Mouse (Mus musculus) kidney, adult 11 months (tissue): ENCODE results near the gene Kremen2.

ENCODE experiments used
- DNase-seq: peaks from one replicate; pipeline ENCODE4 v3.0.0; 2022

Kremen2 gene

GRCm38 (mm10) chr17:23758801-23759200 lies 13.2 kb upstream of the Kremen2 start:
- DNase-seq = no peak

DNA sequence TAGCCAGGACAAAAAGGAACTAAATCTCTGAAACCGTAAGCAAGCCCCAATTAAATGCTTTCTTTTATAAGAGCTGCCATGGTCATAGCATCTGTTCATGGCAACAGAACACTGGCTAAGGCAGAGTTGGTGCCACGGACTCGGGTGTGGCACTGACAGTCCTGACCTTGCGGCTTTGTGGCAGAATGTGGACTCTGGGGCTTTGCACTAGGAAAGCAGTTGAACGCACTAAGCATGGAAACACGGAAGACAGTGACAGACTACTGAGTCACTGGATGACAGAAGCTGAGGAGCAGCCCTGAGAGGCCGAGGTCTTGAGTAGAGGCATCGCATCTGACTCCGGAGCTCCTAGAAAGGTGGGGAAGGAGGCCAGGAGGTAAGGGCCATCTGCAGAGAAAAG lies 11.9 kb upstream of the Kremen2 start:
- DNase-seq = no peak

- DNase-seq = peak; percentile 35
Measured at GRCm38 (mm10) chr17:23755689-23756088, 10.1 kb upstream of the Kremen2 start.

DNA sequence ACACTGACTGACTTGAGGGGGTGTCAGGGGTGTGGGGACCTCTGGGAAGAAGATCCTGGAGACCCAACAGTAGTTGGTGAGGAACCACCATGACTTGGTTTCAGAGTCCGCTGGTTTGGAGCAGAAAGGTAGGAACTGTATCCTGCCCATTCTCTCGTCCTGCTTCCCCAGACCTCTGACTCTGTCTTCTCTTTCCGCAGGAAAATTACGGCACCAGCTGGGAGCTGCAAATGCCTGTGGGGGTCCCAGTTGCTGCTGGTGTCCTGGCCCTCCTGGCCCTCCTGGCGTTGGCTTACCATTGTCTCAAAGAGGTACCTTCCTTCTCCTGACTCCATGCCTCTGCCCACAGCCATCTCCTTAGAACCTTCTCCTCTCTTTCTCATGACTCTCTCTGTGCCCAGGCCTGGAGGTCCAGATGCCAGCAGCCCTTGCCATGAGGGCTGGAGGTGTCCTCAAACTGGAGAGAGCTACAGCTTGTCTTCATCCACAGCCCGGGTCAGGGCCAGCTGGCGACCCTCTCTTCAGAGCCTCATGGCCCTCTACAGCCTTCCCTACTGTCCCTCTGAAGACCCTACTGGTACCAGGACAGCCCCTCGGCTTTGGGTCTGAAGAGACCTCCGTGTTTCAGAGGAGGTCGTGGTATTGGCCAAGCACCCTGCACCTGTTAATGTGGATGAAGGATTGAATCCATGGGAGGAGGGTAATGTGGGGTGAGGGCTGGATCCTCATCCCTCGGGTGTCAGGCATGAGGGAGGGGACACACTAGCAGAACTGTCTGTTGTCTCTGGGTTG lies 4.0 kb upstream of the Kremen2 start:
- DNase-seq = no peak

DNA sequence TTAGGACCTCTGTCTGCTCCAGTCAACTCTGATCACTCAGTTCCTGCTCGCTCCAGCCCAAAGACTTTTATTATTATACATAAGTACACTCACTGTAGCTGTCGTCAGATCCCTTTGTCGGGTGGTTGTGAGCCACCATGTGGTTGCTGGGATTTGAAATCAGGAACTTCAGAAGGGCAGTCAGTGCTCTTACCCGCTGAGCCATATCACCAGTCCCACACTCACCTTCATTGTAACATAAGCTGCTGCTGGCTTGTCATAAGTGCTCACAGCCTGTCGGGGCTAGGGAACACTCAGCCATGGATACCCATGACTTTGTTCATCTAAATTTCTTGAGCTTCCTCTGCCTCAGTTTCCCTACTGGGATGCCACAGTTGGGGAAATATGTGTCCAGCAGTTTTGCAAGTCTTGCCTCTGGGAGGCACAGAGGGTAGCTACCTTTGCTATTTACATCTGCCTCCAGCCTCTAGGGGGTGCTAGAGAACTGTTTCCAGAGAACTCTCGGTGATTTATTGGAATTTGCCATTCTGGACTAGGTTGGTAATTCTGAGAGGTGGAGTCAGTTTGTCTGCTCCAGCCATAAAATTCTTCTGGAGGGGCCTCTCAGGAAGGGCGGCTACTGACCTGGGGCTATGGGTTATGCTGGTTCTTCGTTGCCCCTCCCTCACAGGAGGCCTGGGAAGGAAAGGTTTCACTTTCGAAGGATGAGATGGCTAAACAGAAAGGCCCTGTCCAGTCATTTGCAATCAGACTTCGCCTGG lies 3.2 kb upstream of the Kremen2 start:
- peak; percentile 76 for DNase-seq

DNA sequence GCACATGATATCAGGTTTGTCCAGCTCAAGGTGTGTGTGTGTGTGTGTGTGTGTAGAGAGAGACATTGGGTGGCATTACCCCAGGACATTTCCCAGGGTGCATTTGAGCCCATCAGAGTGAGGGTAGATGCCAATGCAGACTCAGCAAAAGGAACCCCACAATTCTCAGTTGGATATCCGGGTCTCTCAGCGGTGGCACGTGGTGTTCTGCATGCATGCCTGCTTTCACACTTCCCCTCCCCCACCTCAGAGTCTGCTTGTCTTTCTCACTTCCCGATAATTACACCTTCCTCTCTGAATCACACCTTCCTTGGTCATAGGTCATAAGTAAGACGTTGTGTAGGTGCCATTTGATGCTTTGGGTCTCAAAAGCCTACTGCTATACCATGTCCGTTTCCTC lies 2.4 kb upstream of the Kremen2 start:
- no peak for DNase-seq

- no peak for DNase-seq
Measured at GRCm38 (mm10) chr17:23747471-23747870, 1.8 kb upstream of the Kremen2 start.

- DNase-seq = no peak
Measured at GRCm38 (mm10) chr17:23746767-23747166, 1.1 kb upstream of the Kremen2 start.

DNA sequence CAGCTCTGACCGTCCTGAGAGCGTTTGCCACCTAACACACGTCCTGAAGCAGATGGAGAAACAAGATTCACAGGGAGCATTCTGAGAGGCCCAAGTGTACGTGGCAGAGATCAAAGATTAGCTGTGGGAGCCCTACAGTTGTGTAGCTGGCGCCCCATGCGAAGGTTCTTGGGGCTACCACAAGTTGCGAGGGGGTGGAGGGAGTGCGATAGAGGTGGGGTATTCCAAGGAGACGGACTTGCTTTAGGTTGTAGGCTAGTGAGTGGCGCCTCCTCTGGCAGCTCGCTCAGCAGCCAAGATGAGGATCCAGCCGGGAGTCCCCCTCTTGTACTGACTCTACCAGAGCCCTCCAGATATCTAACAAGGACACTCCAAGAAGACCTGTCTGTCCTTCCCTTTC lies 678 bp upstream of the Kremen2 start:
- DNase-seq = no peak

DNA sequence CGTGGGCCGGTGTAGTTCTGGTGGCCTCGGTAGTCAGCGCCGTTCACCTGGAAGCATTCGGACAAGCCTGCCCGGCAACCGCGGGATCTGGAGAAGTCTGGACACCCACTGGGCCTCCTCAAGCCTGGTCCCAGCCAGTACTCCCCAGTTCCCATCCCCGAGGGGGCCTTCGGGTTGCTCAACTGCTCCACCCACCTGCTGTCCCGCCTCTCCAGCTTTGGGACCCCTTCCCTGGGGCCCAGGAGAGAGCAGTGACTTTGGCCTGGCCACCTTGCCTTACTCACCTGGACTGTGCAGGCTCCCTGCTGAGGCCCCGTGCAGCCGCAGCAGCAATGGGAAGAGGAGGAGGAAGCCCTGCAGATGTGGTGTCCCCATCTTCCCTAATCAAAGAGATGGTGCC lies 982 bp downstream of the Kremen2 start:
- DNase-seq = no peak

GRCm38 (mm10) chr17:23744076-23744475 lies 1.6 kb downstream of the Kremen2 start:
- DNase-seq = no peak

DNA sequence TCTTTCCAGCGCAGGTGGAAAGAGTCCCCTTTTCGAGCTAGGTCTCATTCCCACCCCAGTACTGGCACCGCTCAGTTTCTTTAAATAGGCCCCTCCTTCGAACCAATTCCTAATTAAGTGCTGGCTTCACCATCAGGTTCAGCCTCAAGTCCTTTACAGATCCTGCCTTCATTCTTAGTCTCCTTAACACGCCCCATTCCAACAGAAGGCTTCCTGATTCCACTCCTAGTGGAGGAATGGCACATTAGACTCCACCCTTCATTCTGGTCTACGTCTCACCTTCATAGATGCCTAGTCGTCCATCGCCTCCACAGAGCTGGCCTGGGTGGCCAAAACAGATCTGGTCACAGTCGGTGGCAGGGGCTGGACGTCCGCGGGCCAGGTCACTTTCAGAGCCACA lies 2.7 kb downstream of the Kremen2 start:
- DNase-seq = no peak

GRCm38 (mm10) chr17:23742210-23742793 lies 3.3 kb downstream of the Kremen2 start:
- no peak for DNase-seq

DNA sequence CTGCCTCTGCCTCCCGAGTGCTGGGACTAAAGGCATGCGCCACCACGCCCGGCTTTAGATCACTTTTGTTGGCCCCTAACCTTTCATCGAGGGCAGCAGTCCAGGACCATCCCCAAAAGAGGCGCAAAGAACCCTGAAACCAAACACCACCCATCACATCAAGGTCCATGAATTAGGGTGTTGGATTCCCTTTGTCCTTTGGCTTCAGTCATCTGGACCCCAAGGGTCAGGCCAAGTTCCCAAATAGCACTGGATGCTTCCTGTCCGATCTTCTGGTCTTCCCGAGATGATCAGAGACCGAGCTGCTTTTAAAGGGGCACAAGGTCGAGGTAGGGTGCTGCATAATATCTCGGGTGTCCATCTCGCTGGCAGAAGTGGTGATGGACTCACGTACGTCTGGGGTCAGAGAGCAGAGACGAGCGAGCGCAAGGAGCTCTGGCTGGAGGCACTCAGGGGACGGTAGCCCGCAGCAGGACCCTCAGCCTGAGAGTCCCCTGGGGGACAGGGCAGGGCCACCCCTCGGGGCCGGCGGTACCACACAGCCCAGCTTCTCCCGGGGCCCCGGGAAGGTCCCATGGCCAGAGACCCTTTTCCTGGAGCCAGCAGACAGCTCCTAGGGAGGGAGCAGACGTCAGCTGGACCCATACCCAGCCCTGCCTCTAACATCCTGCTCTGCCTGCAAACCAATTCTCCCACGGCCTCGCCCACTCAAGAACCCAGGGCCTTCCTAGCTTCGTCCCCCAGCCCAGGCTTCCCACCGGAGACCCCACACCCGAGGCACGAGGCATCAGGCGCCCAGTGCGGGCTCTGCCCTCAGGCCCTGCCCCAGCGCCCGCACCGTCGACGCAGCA lies 4.0 kb downstream of the Kremen2 start:
- DNase-seq = no peak

DNA sequence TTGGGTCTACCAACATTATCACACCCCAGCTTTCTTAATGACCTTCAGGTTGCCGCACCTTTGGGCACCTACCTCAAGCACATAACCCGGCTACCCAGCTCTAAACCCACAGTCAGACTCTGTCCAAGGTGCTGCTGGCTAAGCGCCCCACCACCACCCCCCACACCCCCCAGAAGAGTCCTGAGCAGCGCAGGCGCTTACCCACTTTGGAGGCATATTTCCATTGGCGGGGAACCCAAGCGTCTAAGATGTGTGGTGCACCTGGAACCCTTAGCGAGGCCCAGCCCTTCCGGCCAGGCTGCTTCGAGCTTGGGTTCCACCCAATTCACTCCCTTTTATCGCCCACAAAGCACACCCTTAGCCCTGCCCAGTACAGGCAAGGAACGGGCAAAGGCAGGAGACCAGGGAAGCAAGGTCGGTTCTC lies 5.0 kb downstream of the Kremen2 start, which contains the start of gene Paqr4:
Paqr4 (minus strand) TSS at position 270 of the 424 bp plus-strand sequence.
- DNase-seq = no peak

DNA sequence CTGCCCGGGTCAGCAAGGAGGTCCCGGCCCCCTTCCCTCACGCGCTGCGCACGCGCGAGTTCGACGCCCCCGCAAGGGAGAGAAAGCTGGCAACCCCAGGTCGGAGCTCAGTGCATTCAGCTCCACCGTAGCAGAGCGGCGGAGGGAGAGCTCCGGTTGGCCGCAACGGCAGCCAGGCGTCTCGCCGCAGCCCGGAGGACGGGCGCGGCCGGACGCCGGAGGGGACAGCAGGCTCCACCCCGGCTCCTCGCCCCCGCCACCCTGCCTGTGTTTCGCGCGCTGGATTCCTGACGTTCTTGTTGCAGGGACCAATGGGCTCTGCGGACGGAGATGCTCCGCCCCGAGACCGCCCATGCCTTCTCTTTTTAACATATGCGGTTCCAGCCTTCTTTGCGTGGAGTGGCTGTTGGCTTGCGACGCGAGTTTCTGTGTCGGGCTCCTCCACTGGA lies 5.5 kb downstream of the Kremen2 start:
- DNase-seq = peak; percentile 87

GRCm38 (mm10) chr17:23739202-23740135 lies 6.2 kb downstream of the Kremen2 start:
- no peak for DNase-seq

DNA sequence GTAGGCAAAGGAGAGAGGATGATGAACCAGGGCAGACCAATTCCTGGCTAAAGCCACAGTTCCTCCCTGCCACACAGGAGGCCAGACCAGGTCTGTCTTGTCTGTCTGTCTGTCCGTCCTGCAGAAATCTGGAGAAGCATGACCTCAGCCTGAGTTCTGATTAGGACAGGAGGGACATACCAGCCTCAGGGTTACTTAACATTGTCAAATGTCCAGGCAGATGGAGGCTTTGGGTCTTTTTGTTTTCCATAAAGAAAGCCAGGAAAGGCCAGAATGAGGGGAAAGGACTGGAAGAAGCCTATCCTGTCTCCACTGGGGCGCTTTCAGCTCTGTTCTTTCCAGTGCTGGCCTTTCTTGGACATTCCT lies 6.8 kb downstream of the Kremen2 start:
- no peak for DNase-seq

- no peak for DNase-seq
Measured at GRCm38 (mm10) chr17:23737493-23738445, 7.9 kb downstream of the Kremen2 start.

- DNase-seq = peak; percentile 51
Measured at GRCm38 (mm10) chr17:23734341-23734740, 11.3 kb downstream of the Kremen2 start.
